In genomic region chr15:81814716-81815370, GRCm38 (mm10) we compare ENCODE assay signal across 15 mouse cellular contexts. TPM values are rescaled to one million over a fixed set of nuclear protein-coding genes. Genes with fewer than 3 reads are reported as not detected.
DNase-seq lines count a peak whose midpoint lies in the region; ATAC-seq and TF ChIP-seq lines count a peak whose summit lies in the region.
"Had no signal": no experiment of that assay in that cellular context is flagged by ENCODE, and none has a peak within 500 bp of the region (broad histone marks: within the 10 kb centered on the region; RNA-seq: fewer than 3 reads in every experiment).

No protein-coding gene starts in this region.

- H3K9me3 ChIP-seq in lung, embryonic 15.5 days, result no peaks in the 10 kb centered on the region
- H3K9me3 ChIP-seq: forebrain, embryonic 15.5 days; liver, embryonic 12.5 days; neural tube, embryonic 13.5 days had no signal

- peaks cover 35% of the 10 kb centered on the region for H3K36me3 ChIP-seq in lung, embryonic 15.5 days

- H3K4me2 ChIP-seq in lung, embryonic 15.5 days, result no peak overlapping the region
- H3K4me2 ChIP-seq: forebrain, embryonic 15.5 days; heart, embryonic 11.5 days; liver, embryonic 12.5 days; neural tube, embryonic 13.5 days had no signal

- H3K9ac ChIP-seq in lung, embryonic 15.5 days, result 0 out of 2 replicates have a peak overlapping the region, but pooled peaks have one; percentile 5
- H3K9ac ChIP-seq: forebrain, embryonic 15.5 days; liver, embryonic 12.5 days; neural tube, embryonic 13.5 days had no signal

- TF ChIP-seq CTCF in cerebellum, adult 2 months (IDR thresholded peaks at IDR 0.05; ENCODE audit: borderline replicate concordance, insufficient read depth, low read depth, low read length), result no peak

- H3K4me3 ChIP-seq in lung, embryonic 15.5 days, result no peak overlapping the region
- no peak overlapping the region for H3K4me3 ChIP-seq in cerebellum, adult 2 months (replicated peaks; ENCODE audit: insufficient read depth, low read depth, low read length)
- H3K4me3 ChIP-seq: forebrain, embryonic 15.5 days; liver, embryonic 12.5 days; neural tube, embryonic 13.5 days had no signal

- 80% methylated on average over 12 of the region's 12 CpGs for WGBS in lung, embryonic 15.5 days
- 16% methylated on average over 12 of the region's 12 CpGs for WGBS in cerebellum, adult 2 months

- DNase-seq in heart, adult 11 months, result peak; percentile 94
- DNase-seq in heart, adult 9 months (ENCODE audit: low spot score in 2 of 2), result no peak
- DNase-seq in lung, postnatal 14 days, result no peak
- DNase-seq in cerebellum, adult 2 months, result peak; percentile 54 to 62
- DNase-seq in cerebellum, postnatal 36 days, result peak; percentile 47 to 60
- DNase-seq: gastrocnemius, postnatal 14 days; layer of hippocampus, adult 9-11 months had no signal

- ATAC-seq in lung, embryonic 15.5 days (ENCODE audit: borderline replicate concordance, extremely low read depth, low FRiP score, low TSS enrichment), result no peak
- ATAC-seq in inflammation-experienced regulatory T-cells, adult 6 months, result no peak
- ATAC-seq: forebrain, embryonic 15.5 days; liver, embryonic 12.5 days; Patski had no signal

- peaks cover 19% of the 10 kb centered on the region for H3K4me1 ChIP-seq in lung, embryonic 15.5 days
- peaks cover 22% of the 10 kb centered on the region for H3K4me1 ChIP-seq in cerebellum, adult 2 months (ENCODE audit: control insufficient read depth, insufficient read depth, low read length)

- no peaks in the 10 kb centered on the region for H3K27me3 ChIP-seq in lung, embryonic 15.5 days
- H3K27me3 ChIP-seq in cerebellum, adult 2 months (ENCODE audit: control insufficient read depth, insufficient read depth, low read length), result no peaks in the 10 kb centered on the region
- H3K27me3 ChIP-seq: forebrain, embryonic 15.5 days; liver, embryonic 12.5 days; neural tube, embryonic 13.5 days; Patski had no signal

- 0 out of 2 replicates have a peak, but pooled peaks have one; percentile 11 for TF ChIP-seq POLR2A in cerebellum, adult 2 months (IDR thresholded peaks at IDR 0.05; ENCODE audit: borderline replicate concordance, insufficient read depth, low read length)

- H3K27ac ChIP-seq in lung, embryonic 15.5 days, result no peak overlapping the region
- 0 out of 2 replicates have a peak overlapping the region, but pooled peaks have one; percentile 2 for H3K27ac ChIP-seq in cerebellum, adult 2 months (ENCODE audit: insufficient read depth, low read length)
- H3K27ac ChIP-seq: forebrain, embryonic 15.5 days; kidney, postnatal 0 days; liver, embryonic 12.5 days; neural tube, embryonic 13.5 days had no signal

RNA-seq across cellular contexts. Expression of gene Tef, which starts 12.6 kb away (rescaled TPM):
- 27.4 and 31.4 TPM in 2 replicates for polyA plus RNA-seq in lung, embryonic 15.5 days (2015; fragmentation: Nextera tagmentation; extraction: Ambion mirVana)
- 279 and 288 TPM in 2 replicates for polyA plus RNA-seq in cerebellum, adult 2 months (2012; rRNA removed)
- 10 to 100 TPM in 1 of 3 experiments, 1 to 10 TPM in 2; 2.3 to 14.0 (median 8.8) TPM for polyA plus RNA-seq in inflammation-experienced regulatory T-cells, adult 6 months (2017; shearing (Covaris generic))

RNA-seq across cellular contexts. Expression of gene Tob2, which starts 43.8 kb away (rescaled TPM):
- 27.0 and 29.1 TPM in 2 replicates for polyA plus RNA-seq in lung, embryonic 15.5 days (2015; fragmentation: Nextera tagmentation; extraction: Ambion mirVana)
- 36.9 and 51.5 TPM in 2 replicates for polyA plus RNA-seq in cerebellum, adult 2 months (2012; rRNA removed)
- polyA plus RNA-seq in inflammation-experienced regulatory T-cells, adult 6 months (2017; shearing (Covaris generic)), result 10 to 100 TPM; 29.7 to 45.8 (median 34.0) TPM

RNA-seq across cellular contexts. Expression of gene Phf5a, which starts 56.9 kb away (rescaled TPM):
- polyA plus RNA-seq in lung, embryonic 15.5 days (2015; fragmentation: Nextera tagmentation; extraction: Ambion mirVana), result 172 and 183 TPM in 2 replicates
- 62.4 and 67.3 TPM in 2 replicates for polyA plus RNA-seq in cerebellum, adult 2 months (2012; rRNA removed)
- polyA plus RNA-seq in inflammation-experienced regulatory T-cells, adult 6 months (2017; shearing (Covaris generic)), result 100 to 1,000 TPM in 1 of 3 experiments, 10 to 100 TPM in 2; 79.6 to 117 (median 95.2) TPM

RNA-seq across cellular contexts. Expression of gene Aco2, which starts 57.3 kb away (rescaled TPM):
- polyA plus RNA-seq in lung, embryonic 15.5 days (2015; fragmentation: Nextera tagmentation; extraction: Ambion mirVana), result 164 and 173 TPM in 2 replicates
- 621 and 638 TPM in 2 replicates for polyA plus RNA-seq in cerebellum, adult 2 months (2012; rRNA removed)
- polyA plus RNA-seq in inflammation-experienced regulatory T-cells, adult 6 months (2017; shearing (Covaris generic)), result 100 to 1,000 TPM in 1 of 3 experiments, 10 to 100 TPM in 2; 83.2 to 115 (median 93.9) TPM

Comparison
In these comparisons a context has a peak if more than half of its experiments do, and no peak if none do; other contexts are left out.
1. DNase-seq: peak in heart, adult 11 months (single experiment), cerebellum, adult 2 months (2 of 2) and cerebellum, postnatal 36 days (2 of 2); none in heart, adult 9 months (0 of 2) and lung, postnatal 14 days (single experiment).